Mouse (Mus musculus): Measurements from ENCODE around the gene Hpcal1. TPM values are rescaled to one million over a fixed set of nuclear protein-coding genes. Genes with fewer than 3 reads are reported as not detected.
"Not testable (repeated sequence)": the region's sequence is repeated elsewhere in the genome, so short reads cannot be mapped to it uniquely, and the experiment has no call there.

Gene Hpcal1
- polyA plus RNA-seq, 1 experiment from 2014 or later, result 48.0 TPM

GRCm38 (mm10) chr12:17789486-17789885, 98.8 kb downstream of the Hpcal1 start:
- H3K4me3 ChIP-seq (ENCODE audit: low read depth, low read length), result no peak overlapping the region
- DNase-seq (ENCODE audit: low spot score) (no peak), ATAC-seq (ENCODE audit: low FRiP score) (no peak)
- H3K9me3 ChIP-seq (ENCODE audit: control insufficient read depth, low read length), result no peaks in the 10 kb centered on the region
- H3K27me3 ChIP-seq (ENCODE audit: control insufficient read depth, insufficient read depth, low read length), result no peaks in the 10 kb centered on the region
- no peaks in the 10 kb centered on the region for H3K4me1 ChIP-seq (replicated peaks; ENCODE audit: control insufficient read depth, insufficient read depth, low read length)
- H3K9ac ChIP-seq (ENCODE audit: low read depth, low read length), result no peak overlapping the region
- no peaks in the 10 kb centered on the region for H3K36me3 ChIP-seq (ENCODE audit: control insufficient read depth, insufficient read depth, low read length)
- no peak overlapping the region for H3K27ac ChIP-seq (ENCODE audit: low read depth, low read length)
- no peak overlapping the region for H3K4me2 ChIP-seq (replicated peaks; ENCODE audit: low read depth, low read length)
- WGBS, result 42% methylated on average over 3 of the region's 3 CpGs

- Histone ChIP-seq H3K4me2 (replicated peaks; ENCODE audit: low read depth, low read length) (no peak overlapping the region), H3K4me3 (ENCODE audit: low read depth, low read length) (no peak overlapping the region), H3K9me3 (ENCODE audit: control insufficient read depth, low read length) (no peaks in the 10 kb centered on the region), H3K36me3 (ENCODE audit: control insufficient read depth, insufficient read depth, low read length) (no peaks in the 10 kb centered on the region), H3K27ac (ENCODE audit: low read depth, low read length) (no peak overlapping the region), H3K9ac (ENCODE audit: low read depth, low read length) (no peak overlapping the region), H3K4me1 (replicated peaks; ENCODE audit: control insufficient read depth, insufficient read depth, low read length) (no peaks in the 10 kb centered on the region), H3K27me3 (ENCODE audit: control insufficient read depth, insufficient read depth, low read length) (no peaks in the 10 kb centered on the region)
- no peak for ATAC-seq (ENCODE audit: low FRiP score)
- DNase-seq (ENCODE audit: low spot score), result no peak
- 87% methylated on average over 6 of the region's 6 CpGs for WGBS
Measured at GRCm38 (mm10) chr12:17791111-17791510, 100.5 kb downstream of the Hpcal1 start.

GRCm38 (mm10) chr12:17792756-17793155, 102.1 kb downstream of the Hpcal1 start:
- no peaks in the 10 kb centered on the region for H3K36me3 ChIP-seq (ENCODE audit: control insufficient read depth, insufficient read depth, low read length)
- H3K4me1 ChIP-seq (replicated peaks; ENCODE audit: control insufficient read depth, insufficient read depth, low read length), result no peaks in the 10 kb centered on the region
- H3K9ac ChIP-seq (ENCODE audit: low read depth, low read length), result no peak overlapping the region
- no peaks in the 10 kb centered on the region for H3K9me3 ChIP-seq (ENCODE audit: control insufficient read depth, low read length)
- no peak overlapping the region for H3K27ac ChIP-seq (ENCODE audit: low read depth, low read length)
- DNase-seq (ENCODE audit: low spot score) (no peak), ATAC-seq (ENCODE audit: low FRiP score) (no peak)
- no peak overlapping the region for H3K4me2 ChIP-seq (replicated peaks; ENCODE audit: low read depth, low read length)
- no peak overlapping the region for H3K4me3 ChIP-seq (ENCODE audit: low read depth, low read length)
- WGBS, result 90% methylated on average over 1 of the region's 1 CpGs
- H3K27me3 ChIP-seq (ENCODE audit: control insufficient read depth, insufficient read depth, low read length), result no peaks in the 10 kb centered on the region

GRCm38 (mm10) chr12:17795660-17796278, 105.1 kb downstream of the Hpcal1 start:
- Histone ChIP-seq H3K4me1 (replicated peaks; ENCODE audit: control insufficient read depth, insufficient read depth, low read length) (no peaks in the 10 kb centered on the region), H3K27me3 (ENCODE audit: control insufficient read depth, insufficient read depth, low read length) (no peaks in the 10 kb centered on the region), H3K36me3 (ENCODE audit: control insufficient read depth, insufficient read depth, low read length) (no peaks in the 10 kb centered on the region), H3K27ac (ENCODE audit: low read depth, low read length) (no peak overlapping the region), H3K9ac (ENCODE audit: low read depth, low read length) (no peak overlapping the region), H3K4me2 (replicated peaks; ENCODE audit: low read depth, low read length) (no peak overlapping the region), H3K4me3 (ENCODE audit: low read depth, low read length) (no peak overlapping the region), H3K9me3 (ENCODE audit: control insufficient read depth, low read length) (no peaks in the 10 kb centered on the region)
- no peak; the same call in 1 of the 2 replicates for ATAC-seq (ENCODE audit: low FRiP score)
- WGBS, result 64% methylated on average over 3 of the region's 3 CpGs
- DNase-seq (ENCODE audit: low spot score), result peak; percentile 60

GRCm38 (mm10) chr12:17798261-17798660, 107.6 kb downstream of the Hpcal1 start:
- H3K27me3 ChIP-seq (ENCODE audit: control insufficient read depth, insufficient read depth, low read length); DNase-seq (ENCODE audit: low spot score); ATAC-seq (ENCODE audit: low FRiP score); H3K4me1 ChIP-seq (replicated peaks; ENCODE audit: control insufficient read depth, insufficient read depth, low read length); H3K4me3 ChIP-seq (ENCODE audit: low read depth, low read length); H3K36me3 ChIP-seq (ENCODE audit: control insufficient read depth, insufficient read depth, low read length); H3K4me2 ChIP-seq (replicated peaks; ENCODE audit: low read depth, low read length); H3K27ac ChIP-seq (ENCODE audit: low read depth, low read length); H3K9me3 ChIP-seq (ENCODE audit: control insufficient read depth, low read length); H3K9ac ChIP-seq (ENCODE audit: low read depth, low read length): not testable (repeated sequence)
- 90% methylated on average over 11 of the region's 11 CpGs for WGBS

- Histone ChIP-seq H3K9ac (ENCODE audit: low read depth, low read length) (no peak overlapping the region), H3K9me3 (ENCODE audit: control insufficient read depth, low read length) (no peaks in the 10 kb centered on the region), H3K4me3 (ENCODE audit: low read depth, low read length) (no peak overlapping the region), H3K4me2 (replicated peaks; ENCODE audit: low read depth, low read length) (no peak overlapping the region), H3K27me3 (ENCODE audit: control insufficient read depth, insufficient read depth, low read length) (no peaks in the 10 kb centered on the region), H3K27ac (ENCODE audit: low read depth, low read length) (no peak overlapping the region), H3K36me3 (ENCODE audit: control insufficient read depth, insufficient read depth, low read length) (no peaks in the 10 kb centered on the region), H3K4me1 (replicated peaks; ENCODE audit: control insufficient read depth, insufficient read depth, low read length) (no peaks in the 10 kb centered on the region)
- 45% methylated on average over 2 of the region's 2 CpGs for WGBS
- no peak for ATAC-seq (ENCODE audit: low FRiP score)
- peak; percentile 85 for DNase-seq (ENCODE audit: low spot score)
Measured at GRCm38 (mm10) chr12:17808542-17808941, 117.9 kb downstream of the Hpcal1 start.

- H3K36me3 ChIP-seq (ENCODE audit: control insufficient read depth, insufficient read depth, low read length); ATAC-seq (ENCODE audit: low FRiP score); H3K4me2 ChIP-seq (replicated peaks; ENCODE audit: low read depth, low read length): not testable (repeated sequence)
Measured at GRCm38 (mm10) chr12:17835279-17835678, 144.6 kb downstream of the Hpcal1 start.

More at GRCm38 (mm10) chr12:17835279-17835678, 144.6 kb downstream of the Hpcal1 start:
- not testable (repeated sequence) for H3K9ac ChIP-seq (ENCODE audit: low read depth, low read length); H3K9me3 ChIP-seq (ENCODE audit: control insufficient read depth, low read length); DNase-seq (ENCODE audit: low spot score); H3K4me1 ChIP-seq (replicated peaks; ENCODE audit: control insufficient read depth, insufficient read depth, low read length); H3K27ac ChIP-seq (ENCODE audit: low read depth, low read length); H3K4me3 ChIP-seq (ENCODE audit: low read depth, low read length); H3K27me3 ChIP-seq (ENCODE audit: control insufficient read depth, insufficient read depth, low read length)
- WGBS, result 84% methylated on average over 1 of the region's 1 CpGs

Other genes starting within 250 kb of the Hpcal1 start
- 267 and 302 TPM in 2 replicates for gene Odc1, start 146.1 kb upstream of the Hpcal1 start, polyA plus RNA-seq (2014; fragmentation: Nextera tagmentation; extraction: Ambion mirVana)

Measured in hindbrain, embryonic 11.5 days (tissue).